In the genomic region with DNA sequence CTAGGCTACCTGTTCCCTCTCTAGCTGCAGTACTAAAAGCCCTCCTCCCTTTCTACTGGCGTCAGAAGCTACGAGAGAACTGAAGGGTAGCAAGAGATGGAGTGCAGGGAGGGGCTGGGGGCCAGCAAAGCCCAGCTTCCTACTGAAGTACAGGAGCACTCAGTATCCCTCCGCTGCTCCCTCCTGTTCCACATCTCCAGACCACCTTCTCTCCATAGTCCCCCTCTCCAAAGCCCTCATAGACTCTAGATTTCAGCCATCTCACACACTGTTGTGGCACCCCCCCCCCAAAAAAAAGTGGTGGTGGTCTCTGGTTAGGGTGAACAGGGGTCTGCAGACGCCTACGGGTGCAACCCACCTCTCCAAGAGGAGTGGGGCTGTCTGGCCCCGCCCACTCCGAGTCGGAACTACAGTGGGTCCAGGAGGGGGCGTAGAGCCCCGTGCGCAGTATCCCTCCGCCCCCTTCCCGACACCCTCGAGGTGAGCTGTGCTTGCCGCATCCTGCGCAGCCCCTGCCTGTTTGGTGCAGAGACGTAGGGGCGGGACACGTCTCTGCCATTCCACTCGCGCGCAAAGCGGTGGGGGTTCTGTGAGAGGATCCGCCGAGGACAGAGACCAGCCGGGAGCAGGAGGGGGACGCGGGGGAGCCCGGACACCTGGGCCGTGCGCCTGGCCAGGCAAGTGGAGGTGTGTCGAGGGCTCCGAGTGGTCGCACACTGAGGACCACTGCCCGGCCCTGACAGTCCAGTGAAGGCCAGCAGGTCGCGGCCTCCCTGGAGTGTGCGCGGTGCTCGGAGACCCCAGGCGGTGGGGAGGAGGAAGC, we compare ENCODE assay signal across 7 mouse cellular contexts. TPM values are rescaled to one million over a fixed set of nuclear protein-coding genes. Genes with fewer than 3 reads are reported as not detected.
DNase-seq lines count a peak whose midpoint lies in the region; ATAC-seq and TF ChIP-seq lines count a peak whose summit lies in the region.

No protein-coding gene starts in this region.

- peak overlapping the region; percentile 76 for H3K27ac ChIP-seq in embryonic facial prominence, embryonic 12.5 days
- peak overlapping the region; percentile 45 for H3K27ac ChIP-seq in heart, adult 2 months
- no peak overlapping the region for H3K27ac ChIP-seq in kidney, adult 2 months (ENCODE audit: insufficient read depth, low read depth, low read length)
- peak overlapping the region; percentile 47; the same call in 1 of the 2 replicates for H3K27ac ChIP-seq in limb, embryonic 11.5 days (replicated peaks; ENCODE audit: low read depth, low read length)
- peak overlapping the region; percentile 82 for H3K27ac ChIP-seq in midbrain, embryonic 12.5 days (replicated peaks)
- H3K27ac ChIP-seq in spleen, adult 2 months (ENCODE audit: insufficient read depth, low read length) = no peak overlapping the region; the same call in 1 of the 2 replicates

- 26% methylated on average over 41 of the region's 41 CpGs for WGBS in embryonic facial prominence, embryonic 12.5 days
- WGBS in heart, adult 2 months = 16% methylated on average over 41 of the region's 41 CpGs
- WGBS in kidney, adult 2 months = 1% methylated on average over 32 of the region's 41 CpGs
- WGBS in limb, embryonic 11.5 days = 24% methylated on average over 39 of the region's 41 CpGs
- WGBS in midbrain, embryonic 12.5 days = 24% methylated on average over 41 of the region's 41 CpGs
- 30% methylated on average over 40 of the region's 41 CpGs for WGBS in spleen, adult 2 months

- ATAC-seq in embryonic facial prominence, embryonic 12.5 days (ENCODE audit: insufficient number of reproducible peaks, insufficient read depth, low FRiP score, low TSS enrichment) = peak; percentile 98
- peak; percentile 99 for ATAC-seq in limb, embryonic 11.5 days (ENCODE audit: insufficient number of reproducible peaks, low FRiP score, low TSS enrichment, low read depth)
- peak; percentile 98 for ATAC-seq in midbrain, embryonic 12.5 days (ENCODE audit: low FRiP score, low read depth)

- 0 out of 2 replicates have a peak, but pooled peaks have one; percentile 6 for TF ChIP-seq CTCF in heart, adult 2 months (IDR thresholded peaks at IDR 0.05)
- no peak for TF ChIP-seq CTCF in kidney, adult 2 months (conservative IDR thresholded peaks at IDR 0.05; ENCODE audit: insufficient read depth, insufficient read length, low read depth, low read length)
- TF ChIP-seq CTCF in spleen, adult 2 months (IDR thresholded peaks at IDR 0.05; ENCODE audit: extremely low read depth, insufficient read depth, insufficient read length, insufficient replicate concordance) = no peak

- TF ChIP-seq EP300 in heart, adult 2 months (IDR thresholded peaks at IDR 0.05; ENCODE audit: insufficient read depth, low read depth, low read length) = no peak

- peak; percentile 39; the same call in 1 of the 2 replicates for TF ChIP-seq POLR2A in heart, adult 2 months (IDR thresholded peaks at IDR 0.05; ENCODE audit: insufficient read depth, low read depth, low read length)
- TF ChIP-seq POLR2A in kidney, adult 2 months (IDR thresholded peaks at IDR 0.05; ENCODE audit: low read depth, low read length) = no peak
- no peak for TF ChIP-seq POLR2A in spleen, adult 2 months (IDR thresholded peaks at IDR 0.05; ENCODE audit: low read depth, low read length)

- H3K9me3 ChIP-seq in embryonic facial prominence, embryonic 12.5 days = no peaks in the 10 kb centered on the region
- H3K9me3 ChIP-seq in limb, embryonic 11.5 days (ENCODE audit: control insufficient read depth, low read length) = no peaks in the 10 kb centered on the region
- no peaks in the 10 kb centered on the region for H3K9me3 ChIP-seq in midbrain, embryonic 12.5 days

- peak; percentile 62 for DNase-seq in adrenal gland, postnatal 25 days
- DNase-seq in heart, adult 2 months = peak; percentile 55 to 58
- DNase-seq in kidney, adult 2 months = peak; percentile 38
- peak; percentile 80 for DNase-seq in limb, embryonic 11.5 days (ENCODE audit: low spot score)
- peak; percentile 29 to 43 for DNase-seq in spleen, adult 2 months (ENCODE audit: low read depth in 1 of 2, low spot score in 2 of 2)

- peak overlapping the region; percentile 68 for H3K9ac ChIP-seq in embryonic facial prominence, embryonic 12.5 days
- H3K9ac ChIP-seq in heart, adult 2 months (ENCODE audit: low read depth, low read length) = peak overlapping the region; percentile 79
- peak overlapping the region; percentile 74 for H3K9ac ChIP-seq in limb, embryonic 11.5 days (ENCODE audit: low read length)
- peak overlapping the region; percentile 73 for H3K9ac ChIP-seq in midbrain, embryonic 12.5 days (replicated peaks)

- intact Hi-C loops in heart, adult 2 months (cut with DNase I) = loop anchor here (5.0 kb wide), 1 partner anchor 143 kb away; a partner anchor contains a TSS

- H3K79me2 ChIP-seq in heart, adult 2 months (replicated peaks; ENCODE audit: control insufficient read depth, insufficient read depth, low read length) = no peaks in the 10 kb centered on the region

- no peaks in the 10 kb centered on the region for H3K4me1 ChIP-seq in embryonic facial prominence, embryonic 12.5 days
- no peaks in the 10 kb centered on the region for H3K4me1 ChIP-seq in heart, adult 2 months (ENCODE audit: control insufficient read depth, insufficient read depth, low read length)
- H3K4me1 ChIP-seq in kidney, adult 2 months (ENCODE audit: control insufficient read depth, insufficient read depth, low read length) = no peaks in the 10 kb centered on the region
- H3K4me1 ChIP-seq in limb, embryonic 11.5 days (ENCODE audit: control insufficient read depth, insufficient read depth, low read length) = no peaks in the 10 kb centered on the region
- no peaks in the 10 kb centered on the region for H3K4me1 ChIP-seq in midbrain, embryonic 12.5 days
- H3K4me1 ChIP-seq in spleen, adult 2 months (ENCODE audit: control insufficient read depth, insufficient read depth, insufficient read length) = no peaks in the 10 kb centered on the region

- H3K27me3 ChIP-seq in embryonic facial prominence, embryonic 12.5 days = no peaks in the 10 kb centered on the region
- H3K27me3 ChIP-seq in heart, adult 2 months (ENCODE audit: control insufficient read depth, insufficient read depth, low read length) = no peaks in the 10 kb centered on the region
- no peaks in the 10 kb centered on the region for H3K27me3 ChIP-seq in kidney, adult 2 months (replicated peaks; ENCODE audit: control insufficient read depth, insufficient read depth, low read length)
- no peaks in the 10 kb centered on the region for H3K27me3 ChIP-seq in limb, embryonic 11.5 days (ENCODE audit: control insufficient read depth, insufficient read depth, low read length)
- H3K27me3 ChIP-seq in midbrain, embryonic 12.5 days = no peaks in the 10 kb centered on the region; the same call in 1 of the 2 replicates
- no peaks in the 10 kb centered on the region for H3K27me3 ChIP-seq in spleen, adult 2 months (ENCODE audit: control insufficient read depth, insufficient read depth, low read length)

- H3K4me3 ChIP-seq in embryonic facial prominence, embryonic 12.5 days = peak overlapping the region; percentile 66
- H3K4me3 ChIP-seq in heart, adult 2 months = peak overlapping the region; percentile 67
- H3K4me3 ChIP-seq in kidney, adult 2 months (ENCODE audit: insufficient read depth, low read depth, low read length) = peak overlapping the region; percentile 78
- H3K4me3 ChIP-seq in limb, embryonic 11.5 days (ENCODE audit: low read depth, low read length) = peak overlapping the region; percentile 63
- H3K4me3 ChIP-seq in midbrain, embryonic 12.5 days = peak overlapping the region; percentile 65
- H3K4me3 ChIP-seq in spleen, adult 2 months (ENCODE audit: extremely low read depth, insufficient read depth, insufficient read length) = peak overlapping the region; percentile 72

- peaks cover 11% of the 10 kb centered on the region; the same call in 1 of the 2 replicates for H3K36me3 ChIP-seq in embryonic facial prominence, embryonic 12.5 days
- H3K36me3 ChIP-seq in heart, adult 2 months (ENCODE audit: control insufficient read depth, insufficient read depth, low read length) = no peaks in the 10 kb centered on the region
- no peaks in the 10 kb centered on the region for H3K36me3 ChIP-seq in kidney, adult 2 months (ENCODE audit: control insufficient read depth, insufficient read depth, low read length)
- no peaks in the 10 kb centered on the region for H3K36me3 ChIP-seq in limb, embryonic 11.5 days (ENCODE audit: control insufficient read depth, insufficient read depth, low read length)
- peaks cover 14% of the 10 kb centered on the region for H3K36me3 ChIP-seq in midbrain, embryonic 12.5 days
- H3K36me3 ChIP-seq in spleen, adult 2 months (ENCODE audit: control insufficient read depth, insufficient read depth, low read length) = no peaks in the 10 kb centered on the region; the same call in 1 of the 2 replicates

- H3K4me2 ChIP-seq in embryonic facial prominence, embryonic 12.5 days (replicated peaks) = peak overlapping the region; percentile 51
- H3K4me2 ChIP-seq in limb, embryonic 11.5 days (ENCODE audit: low read depth, severe bottlenecking) = peak overlapping the region; percentile 42
- peak overlapping the region; percentile 55 for H3K4me2 ChIP-seq in midbrain, embryonic 12.5 days (replicated peaks)

RNA-seq across cellular contexts. Expression of a gene that starts 46.8 kb away (rescaled TPM):
- total RNA-seq in adrenal gland, postnatal 25 days (2021) = 28.2 and 29.4 TPM in 2 replicates
- 53.5 and 59.0 TPM in 2 replicates for polyA plus RNA-seq in embryonic facial prominence, embryonic 12.5 days (2016; fragmentation: Nextera tagmentation; extraction: Ambion mirVana)
- 1 to 10 TPM; 1.2 to 3.5 TPM for total RNA-seq in heart, adult 2 months (2021)
- polyA plus RNA-seq in heart, adult 2 months (2012; rRNA removed) = 1.9 and 2.1 TPM in 2 replicates
- polyA plus RNA-seq in kidney, adult 2 months (2012; rRNA removed) = 1.3 and 1.7 TPM in 2 replicates
- polyA plus RNA-seq in limb, embryonic 11.5 days (2014; fragmentation: Nextera tagmentation; extraction: Ambion mirVana) = 31.6 and 36.1 TPM in 2 replicates
- 80.3 and 94.1 TPM in 2 replicates for polyA plus RNA-seq in midbrain, embryonic 12.5 days (2016; fragmentation: Nextera tagmentation; extraction: Ambion mirVana)
- polyA plus RNA-seq in spleen, adult 2 months (2012; rRNA removed) = 1.8 TPM in 2 replicates

Comparison
In these comparisons a context has a peak if more than half of its experiments do, and no peak if none do; other contexts are left out.
1. H3K27ac ChIP-seq: peak in embryonic facial prominence, embryonic 12.5 days (single experiment), heart, adult 2 months (single experiment), limb, embryonic 11.5 days (single experiment) and midbrain, embryonic 12.5 days (single experiment); none in kidney, adult 2 months (single experiment) and spleen, adult 2 months (single experiment).
2. RNA of a gene that starts 46.8 kb away (polyA plus RNA-seq): 80.3 to 94.1 TPM in midbrain, embryonic 12.5 days, 53.5 to 59.0 TPM in embryonic facial prominence, embryonic 12.5 days and 31.6 to 36.1 TPM in limb, embryonic 11.5 days; 1.9 to 2.1 TPM in heart, adult 2 months, 1.8 TPM in spleen, adult 2 months and 1.3 to 1.7 TPM in kidney, adult 2 months; every median in the first group is over 10 times any median in the second.
3. Peak in every context shown above with its lines, with median percentiles within 50 percentile points of each other: DNase-seq, ATAC-seq, H3K4me2 ChIP-seq, H3K4me3 ChIP-seq and H3K9ac ChIP-seq.